Mouse (Mus musculus): ENCODE results near the gene Psg29.
A peak's percentile ranks its signal among the peaks of the same experiment; 100 is the strongest.

The Psg29 gene

GRCm38 (mm10) chr7:17203177-17203576 lies at the start of gene Psg29:
Gene Psg29, plus strand, starts transcription at chr7:17203477.
- no peak for DNase-seq (ENCODE audit: low read depth, low spot score)

- peak; percentile 70 for DNase-seq (ENCODE audit: low read depth, low spot score)
These were observed 47.6 kb upstream of the Psg29 start for GRCm38 (mm10) chr7:17155634-17156033.

GRCm38 (mm10) chr7:17156885-17157677 lies 46.2 kb upstream of the Psg29 start:
- DNase-seq (ENCODE audit: low read depth, low spot score): no peak

- no peak for DNase-seq (ENCODE audit: low read depth, low spot score)
These were observed 44.3 kb upstream of the Psg29 start for GRCm38 (mm10) chr7:17159011-17159410.

- no peak for DNase-seq (ENCODE audit: low read depth, low spot score)
These were observed 31.4 kb upstream of the Psg29 start for GRCm38 (mm10) chr7:17171827-17172226.

- DNase-seq (ENCODE audit: low read depth, low spot score): peak; percentile 11
These were observed 2.4 kb downstream of the Psg29 start for GRCm38 (mm10) chr7:17205530-17206184.
